Mouse (Mus musculus) megakaryocyte progenitor cell, adult 5-6 weeks (primary cell): Measurements from ENCODE around the gene Traf4. TPM values are rescaled to one million over a fixed set of nuclear protein-coding genes. Genes with fewer than 3 reads are reported as not detected.

Source experiments
- total RNA-seq, 2 experiments: library from RNA; stranded (forward) in 1 of 2; stranded (reverse) in 1 of 2; fragments of 157-497, 149-512 nt in 1 of 2; fragments of 200-1000 nt in 1 of 2; gene quantifications; 2 replicates each; pipeline versions ENCODE4 v1.2.3 to v1.2.4; 2015 to 2017

Traf4 gene
- total RNA-seq, 2 experiments from 2014 or later = 2.5 to 4.7 TPM

Other genes starting within 250 kb of the Traf4 start
- gene Sez6, start 234.8 kb downstream of the Traf4 start, total RNA-seq (2015) = not detected in 2 replicates
- gene Sez6, start 234.8 kb downstream of the Traf4 start, total RNA-seq (2017) = not detected in 2 replicates
- 61.8 and 64.3 TPM in 2 replicates for gene Phf12, start 182.8 kb downstream of the Traf4 start, total RNA-seq (2015)
- gene Phf12, start 182.8 kb downstream of the Traf4 start, total RNA-seq (2017) = 25.9 and 28.8 TPM in 2 replicates
- gene Dhrs13, start 133.3 kb downstream of the Traf4 start, total RNA-seq (2015) = 6.7 and 7.2 TPM in 2 replicates
- 5.6 and 9.7 TPM in 2 replicates for gene Dhrs13, start 133.3 kb downstream of the Traf4 start, total RNA-seq (2017)
- gene Flot2, start 127.7 kb downstream of the Traf4 start, total RNA-seq (2015) = 48.8 and 50.2 TPM in 2 replicates
- 71.5 and 75.5 TPM in 2 replicates for gene Flot2, start 127.7 kb downstream of the Traf4 start, total RNA-seq (2017)
- 22.3 and 23.8 TPM in 2 replicates for gene Eral1, start 85.2 kb downstream of the Traf4 start, total RNA-seq (2015)
- 25.0 and 26.2 TPM in 2 replicates for gene Eral1, start 85.2 kb downstream of the Traf4 start, total RNA-seq (2017)
- gene Fam222b, start 70.9 kb downstream of the Traf4 start, total RNA-seq (2015) = 20.3 and 20.6 TPM in 2 replicates
- 5.7 and 6.0 TPM in 2 replicates for gene Fam222b, start 70.9 kb downstream of the Traf4 start, total RNA-seq (2017)
- gene Nek8, start 11.1 kb upstream of the Traf4 start, total RNA-seq (2015) = 4.4 and 7.8 TPM in 2 replicates
- 3.4 and 6.0 TPM in 2 replicates for gene Nek8, start 11.1 kb upstream of the Traf4 start, total RNA-seq (2017)
- gene Tlcd1, start 11.1 kb upstream of the Traf4 start, total RNA-seq (2015) = 4.0 and 6.3 TPM in 2 replicates
- gene Tlcd1, start 11.1 kb upstream of the Traf4 start, total RNA-seq (2017) = 3.5 TPM in 2 replicates
- 3,991 and 4,341 TPM in 2 replicates for gene Rpl23a, start 18.0 kb upstream of the Traf4 start, total RNA-seq (2015)
- 2,958 and 3,443 TPM in 2 replicates for gene Rpl23a, start 18.0 kb upstream of the Traf4 start, total RNA-seq (2017)
- gene Rab34, start 22.8 kb upstream of the Traf4 start, total RNA-seq (2015) = 1.3 and 1.5 TPM in 2 replicates
- 1.3 and 2.4 TPM in 2 replicates for gene Rab34, start 22.8 kb upstream of the Traf4 start, total RNA-seq (2017)
- gene Proca1, start 27.8 kb upstream of the Traf4 start, total RNA-seq (2015) = 0.10 and 0.15 TPM in 2 replicates
- gene Proca1, start 27.8 kb upstream of the Traf4 start, total RNA-seq (2017) = not detected in 2 replicates
- gene Sdf2, start 80.2 kb upstream of the Traf4 start, total RNA-seq (2015) = 71.8 and 79.5 TPM in 2 replicates
- gene Sdf2, start 80.2 kb upstream of the Traf4 start, total RNA-seq (2017) = 36.0 and 38.3 TPM in 2 replicates
- 34.5 and 36.7 TPM in 2 replicates for gene Supt6, start 80.4 kb upstream of the Traf4 start, total RNA-seq (2015)
- 35.9 and 39.9 TPM in 2 replicates for gene Supt6, start 80.4 kb upstream of the Traf4 start, total RNA-seq (2017)
- 49.4 and 56.6 TPM in 2 replicates for gene 2610507B11Rik, start 96.2 kb upstream of the Traf4 start, total RNA-seq (2015)
- gene 2610507B11Rik, start 96.2 kb upstream of the Traf4 start, total RNA-seq (2017) = 71.2 and 71.5 TPM in 2 replicates
- gene BC030499, start 125.3 kb upstream of the Traf4 start, total RNA-seq (2015) = 0.22 and 0.30 TPM in 2 replicates
- gene BC030499, start 125.3 kb upstream of the Traf4 start, total RNA-seq (2017) = 0.14 and 2.0 TPM in 2 replicates
- gene Spag5, start 135.9 kb upstream of the Traf4 start, total RNA-seq (2015) = 27.0 and 30.0 TPM in 2 replicates
- gene Spag5, start 135.9 kb upstream of the Traf4 start, total RNA-seq (2017) = 52.6 and 54.0 TPM in 2 replicates
- gene Aldoc, start 157.4 kb upstream of the Traf4 start, total RNA-seq (2015) = 0.15 and 1.0 TPM in 2 replicates
- gene Aldoc, start 157.4 kb upstream of the Traf4 start, total RNA-seq (2017) = 0.17 and 0.54 TPM in 2 replicates
- gene Pigs, start 162.8 kb upstream of the Traf4 start, total RNA-seq (2015) = 25.6 and 28.6 TPM in 2 replicates
- gene Pigs, start 162.8 kb upstream of the Traf4 start, total RNA-seq (2017) = 13.3 and 15.6 TPM in 2 replicates
- gene Unc119, start 177.9 kb upstream of the Traf4 start, total RNA-seq (2015) = 27.2 and 34.4 TPM in 2 replicates
- gene Unc119, start 177.9 kb upstream of the Traf4 start, total RNA-seq (2017) = 25.7 and 29.2 TPM in 2 replicates
- gene Foxn1, start 221.0 kb upstream of the Traf4 start, total RNA-seq (2015) = not detected in 2 replicates
- gene Foxn1, start 221.0 kb upstream of the Traf4 start, total RNA-seq (2017) = not detected in 2 replicates